Mouse (Mus musculus) testis, adult 2 months (tissue): ENCODE measurements at regions not wholly inside any gene's neighbourhood (a gene's known extent, or its start where the extent isn't known, plus 50 kb on each side); places are given as distances from the start of the nearest gene placed in this dataset.
A peak's percentile ranks its signal among the peaks of the same experiment; 100 is the strongest.

ENCODE experiments used
- H3K27ac ChIP-seq: fragments of 200-500 bp; 2 replicates; pipeline ENCODE4 v1.5.1; 2012; ENCODE audit warnings: low read depth, low read length; ENCODE audit not compliant: control insufficient read depth, insufficient read depth
- H3K27me3 ChIP-seq: fragments of 200-500 bp; 2 replicates; pipeline ENCODE4 v1.6.1; 2012; ENCODE audit warnings: mild to moderate bottlenecking, low read length, moderate library complexity; ENCODE audit not compliant: control insufficient read depth, insufficient read depth
- H3K36me3 ChIP-seq: fragments of 200-500 bp; 2 replicates; pipeline ENCODE4 v1.6.1; 2012; ENCODE audit warnings: mild to moderate bottlenecking, low read length; ENCODE audit not compliant: control insufficient read depth, insufficient read depth
- H3K4me1 ChIP-seq: fragments of 200-500 bp; 2 replicates; pipeline ENCODE4 v1.6.1; 2012; ENCODE audit warnings: low read length; ENCODE audit not compliant: control insufficient read depth, insufficient read depth
- H3K4me3 ChIP-seq: fragments of 200-500 bp; 2 replicates; pipeline ENCODE4 v1.5.1; 2012; ENCODE audit warnings: low read depth, mild to moderate bottlenecking, low read length, moderate library complexity, mixed read lengths; ENCODE audit not compliant: control insufficient read depth
- CTCF ChIP-seq: fragments of 200-500 bp; IDR thresholded peaks from 2 replicates; pipeline ENCODE4 v1.5.1; 2012; ENCODE audit warnings: low read depth, mild to moderate bottlenecking, inconsistent platforms, low read length, moderate library complexity; ENCODE audit not compliant: control insufficient read depth, insufficient read depth, insufficient replicate concordance
- POLR2A ChIP-seq: fragments of 200-500 bp; IDR thresholded peaks from 2 replicates; pipeline ENCODE4 v1.6.1; 2012; ENCODE audit warnings: low read depth, mild to moderate bottlenecking, inconsistent platforms, low read length, moderate library complexity; ENCODE audit not compliant: control insufficient read depth

GRCm38 (mm10) chr2:117524437-117524836 lies 181.6 kb upstream of the Rasgrp1 start:
- H3K4me3 ChIP-seq, result no peak overlapping the region
- no peaks in the 10 kb centered on the region for H3K36me3 ChIP-seq
- H3K27ac ChIP-seq, result no peak overlapping the region
- H3K4me1 ChIP-seq, result no peaks in the 10 kb centered on the region
- H3K27me3 ChIP-seq, result no peaks in the 10 kb centered on the region
- TF ChIP-seq CTCF (no peak), POLR2A (no peak)

DNA sequence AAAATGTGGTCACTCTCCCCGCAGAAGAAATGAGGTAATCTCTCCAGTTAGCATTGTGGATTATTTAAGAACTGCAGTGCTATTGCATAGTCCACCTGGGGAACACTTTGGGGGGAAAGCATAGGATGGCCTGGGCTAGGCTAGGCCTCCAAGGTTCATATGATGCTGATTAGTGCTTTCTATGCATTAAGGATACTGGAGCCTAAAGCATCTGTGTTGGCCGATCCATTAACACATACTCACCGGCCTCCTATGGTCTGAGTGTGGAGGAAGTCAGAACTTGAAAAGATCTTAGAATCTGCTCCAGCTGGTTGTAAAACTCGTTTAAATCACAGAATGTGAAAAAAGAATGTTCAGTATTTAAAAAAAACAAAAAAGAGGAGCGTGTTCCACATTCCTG lies 196.1 kb upstream of the Rasgrp1 start:
- Histone ChIP-seq H3K4me1 (no peaks in the 10 kb centered on the region), H3K27ac (no peak overlapping the region), H3K36me3 (no peaks in the 10 kb centered on the region), H3K27me3 (no peaks in the 10 kb centered on the region), H3K4me3 (no peak overlapping the region)
- TF ChIP-seq POLR2A (no peak), CTCF (no peak)

- Histone ChIP-seq H3K4me3 (no peak overlapping the region), H3K36me3 (no peaks in the 10 kb centered on the region), H3K4me1 (no peaks in the 10 kb centered on the region), H3K27me3 (no peaks in the 10 kb centered on the region), H3K27ac (no peak overlapping the region)
- no peak for TF ChIP-seq POLR2A
- TF ChIP-seq CTCF, result no peak
Measured at GRCm38 (mm10) chr2:117539285-117539684, 196.5 kb upstream of the Rasgrp1 start.

- Histone ChIP-seq H3K36me3 (no peaks in the 10 kb centered on the region), H3K4me3 (no peak overlapping the region), H3K4me1 (no peaks in the 10 kb centered on the region), H3K27me3 (no peaks in the 10 kb centered on the region), H3K27ac (no peak overlapping the region)
- no peak for TF ChIP-seq POLR2A
- TF ChIP-seq CTCF, result peak; percentile 36; the same call in 1 of the 2 replicates
Measured at GRCm38 (mm10) chr2:117541471-117541870, 198.7 kb upstream of the Rasgrp1 start.

DNA sequence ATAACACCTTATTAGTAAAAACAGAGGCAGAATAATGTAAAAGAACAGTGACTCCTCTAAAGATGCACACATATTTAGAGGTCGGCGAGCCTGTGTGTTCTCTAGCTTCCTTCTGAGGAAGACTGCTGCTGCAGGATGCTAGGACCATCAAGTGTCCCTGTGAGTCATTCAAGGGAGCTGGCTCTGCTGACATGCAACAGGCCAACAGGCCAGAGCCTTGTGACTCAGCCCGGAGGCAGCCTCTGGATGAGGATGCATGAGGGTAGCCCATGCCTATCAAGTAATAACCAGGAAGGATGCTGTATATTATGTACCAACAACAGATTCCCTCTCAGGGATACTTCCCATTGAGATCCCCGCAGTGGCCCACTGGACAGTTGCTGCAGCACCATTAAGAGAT lies 199.5 kb upstream of the Rasgrp1 start:
- TF ChIP-seq POLR2A (no peak), CTCF (no peak)
- no peaks in the 10 kb centered on the region for H3K4me1 ChIP-seq
- H3K27ac ChIP-seq, result no peak overlapping the region
- H3K4me3 ChIP-seq, result no peak overlapping the region
- H3K27me3 ChIP-seq, result no peaks in the 10 kb centered on the region
- no peaks in the 10 kb centered on the region for H3K36me3 ChIP-seq

DNA sequence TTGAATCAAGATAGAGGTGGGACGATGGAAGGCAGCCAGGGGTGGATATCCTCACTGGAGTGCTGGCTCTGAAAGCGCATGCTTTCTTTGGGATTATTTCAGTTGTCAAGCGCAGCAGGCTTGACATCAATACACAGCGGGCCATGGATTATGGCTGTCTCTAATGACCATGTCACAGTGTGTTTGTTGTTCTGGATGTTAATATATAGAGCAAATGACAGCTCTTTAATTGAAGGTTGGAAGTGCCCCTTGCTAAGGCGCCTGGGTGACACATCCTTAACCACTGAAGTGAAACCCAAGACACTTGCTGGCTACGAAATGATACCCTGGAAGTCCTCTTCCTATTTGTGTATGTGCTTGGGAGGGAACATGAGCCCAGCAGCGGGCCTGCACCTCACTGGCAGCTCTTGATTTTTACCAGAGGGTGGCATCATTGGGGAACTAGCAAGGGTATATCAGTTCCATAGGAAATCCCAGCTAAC lies 200.5 kb upstream of the Rasgrp1 start:
- TF ChIP-seq CTCF, result no peak
- Histone ChIP-seq H3K27me3 (no peaks in the 10 kb centered on the region), H3K27ac (no peak overlapping the region), H3K4me1 (no peaks in the 10 kb centered on the region), H3K36me3 (no peaks in the 10 kb centered on the region), H3K4me3 (no peak overlapping the region)

- Histone ChIP-seq H3K27ac (no peak overlapping the region), H3K27me3 (no peaks in the 10 kb centered on the region), H3K4me3 (no peak overlapping the region), H3K36me3 (no peaks in the 10 kb centered on the region), H3K4me1 (no peaks in the 10 kb centered on the region)
- TF ChIP-seq CTCF (no peak), POLR2A (no peak)
Measured at GRCm38 (mm10) chr2:117548273-117548672, 205.5 kb upstream of the Rasgrp1 start.

- Histone ChIP-seq H3K27ac (no peak overlapping the region), H3K36me3 (no peaks in the 10 kb centered on the region)
- TF ChIP-seq CTCF, result no peak
- TF ChIP-seq POLR2A, result no peak
Measured at GRCm38 (mm10) chr2:117556301-117556700, 213.5 kb upstream of the Rasgrp1 start.

More at GRCm38 (mm10) chr2:117556301-117556700, 213.5 kb upstream of the Rasgrp1 start:
- no peaks in the 10 kb centered on the region for H3K27me3 ChIP-seq
- H3K4me1 ChIP-seq, result no peaks in the 10 kb centered on the region
- H3K4me3 ChIP-seq, result no peak overlapping the region
